Mouse (Mus musculus): Measurements from ENCODE around the gene Arih1. TPM values are rescaled to one million over a fixed set of nuclear protein-coding genes. Genes with fewer than 3 reads are reported as not detected.

Arih1 gene
- polyA plus RNA-seq, 1 experiment from 2014 or later: 19.4 TPM

DNA sequence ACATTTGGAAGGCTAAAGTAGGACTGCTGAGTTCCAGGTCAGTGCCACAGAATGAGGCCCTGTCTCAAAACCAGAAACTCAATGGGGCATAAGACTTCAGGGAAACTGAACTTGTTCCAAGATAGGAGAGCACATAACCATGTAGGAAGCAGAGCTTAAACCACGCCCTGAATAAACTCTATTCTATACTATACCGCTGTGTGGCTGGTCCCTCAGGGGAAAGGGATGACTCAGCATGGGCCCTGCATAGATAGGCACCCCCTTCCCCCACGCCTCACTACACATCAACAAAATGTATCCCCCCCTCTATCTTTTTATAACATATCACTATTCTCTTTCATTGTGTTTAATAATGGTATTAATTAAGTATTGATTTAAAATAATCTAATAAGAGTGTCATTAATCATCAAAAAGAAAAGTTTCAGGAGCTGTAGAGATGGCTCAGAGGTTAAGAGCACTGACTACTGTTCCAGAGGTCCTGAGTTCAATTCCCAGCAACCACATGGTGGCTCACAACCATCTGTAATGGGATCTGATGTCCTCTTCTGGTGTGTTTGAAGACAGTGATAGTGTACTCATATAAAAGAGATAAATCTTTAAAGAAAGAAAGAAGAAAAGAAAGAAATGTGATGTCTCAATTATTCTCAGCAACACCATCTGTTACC lies 30.9 kb downstream of the Arih1 start:
- no peaks in the 10 kb centered on the region for H3K9me3 ChIP-seq (ENCODE audit: control insufficient read depth, low read depth, low read length)
- H3K4me2 ChIP-seq (replicated peaks; ENCODE audit: low read depth, low read length): no peak overlapping the region
- no peak overlapping the region for H3K9ac ChIP-seq (replicated peaks; ENCODE audit: low read depth, low read length)
- H3K27me3 ChIP-seq (ENCODE audit: control insufficient read depth, insufficient read depth, low read length): no peaks in the 10 kb centered on the region
- no peak overlapping the region for H3K27ac ChIP-seq (ENCODE audit: low read length)
- no peak overlapping the region for H3K4me3 ChIP-seq (ENCODE audit: low read depth, low read length)
- 0 out of 2 replicates have a peak, but pooled peaks have one; percentile 33 for ATAC-seq (ENCODE audit: insufficient number of reproducible peaks, insufficient read depth, low FRiP score, low read depth)
- 0 out of 2 replicates have a peak, but pooled peaks cover 2% of the 10 kb centered on the region for H3K4me1 ChIP-seq (ENCODE audit: control insufficient read depth, insufficient read depth, low read length)
- H3K36me3 ChIP-seq (ENCODE audit: control insufficient read depth, insufficient read depth, low read length): peaks cover 3% of the 10 kb centered on the region; the same call in 1 of the 2 replicates
- 73% methylated on average over 3 of the region's 3 CpGs for WGBS

DNA sequence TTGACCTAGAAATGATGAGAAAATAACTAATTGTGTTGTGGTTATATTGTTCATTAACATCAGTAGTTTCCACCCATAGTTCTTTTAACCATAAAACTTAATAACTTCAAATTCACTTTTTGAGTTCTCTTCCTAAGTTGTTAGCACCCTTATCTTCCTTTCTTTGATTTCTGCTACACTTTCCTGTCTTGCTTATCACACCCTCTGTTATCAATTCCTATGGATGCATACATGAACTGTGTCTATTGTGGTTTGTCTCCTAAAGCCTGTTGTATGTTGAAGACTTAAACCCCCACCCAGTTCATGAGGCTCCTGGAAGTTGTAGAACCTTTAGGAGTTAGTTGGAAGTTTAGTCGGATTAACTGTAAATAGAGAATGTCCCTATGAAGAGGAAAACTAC lies 52.7 kb downstream of the Arih1 start:
- H3K9me3 ChIP-seq (ENCODE audit: control insufficient read depth, low read depth, low read length): no peaks in the 10 kb centered on the region
- WGBS: 96% methylated on average over 1 of the region's 1 CpGs

DNA sequence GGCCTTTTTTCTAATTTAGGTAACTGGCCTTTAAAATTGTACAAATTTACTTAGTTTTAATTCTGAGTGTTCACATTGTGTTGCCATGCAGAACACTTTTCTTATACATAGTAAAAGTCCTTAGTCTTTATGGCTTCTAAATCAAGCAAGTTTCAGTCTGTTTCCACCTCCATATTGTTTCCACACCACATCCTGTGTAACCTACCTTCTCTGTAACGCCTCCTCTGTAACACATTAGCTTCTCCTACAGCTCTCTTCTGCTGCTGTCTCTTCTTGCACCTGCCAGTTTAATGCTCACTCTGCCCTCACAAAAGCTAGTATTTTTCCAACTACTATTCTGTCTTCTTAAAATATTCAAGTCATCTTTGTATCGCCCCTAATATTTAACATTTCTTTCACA lies 54.8 kb downstream of the Arih1 start:
- Histone ChIP-seq H3K4me3 (ENCODE audit: low read depth, low read length) (no peak overlapping the region), H3K4me2 (replicated peaks; ENCODE audit: low read depth, low read length) (no peak overlapping the region), H3K27ac (ENCODE audit: low read length) (no peak overlapping the region), H3K27me3 (ENCODE audit: control insufficient read depth, insufficient read depth, low read length) (no peaks in the 10 kb centered on the region), H3K9me3 (ENCODE audit: control insufficient read depth, low read depth, low read length) (no peaks in the 10 kb centered on the region), H3K4me1 (ENCODE audit: control insufficient read depth, insufficient read depth, low read length) (no peaks in the 10 kb centered on the region), H3K36me3 (ENCODE audit: control insufficient read depth, insufficient read depth, low read length) (no peaks in the 10 kb centered on the region; the same call in 1 of the 2 replicates), H3K9ac (replicated peaks; ENCODE audit: low read depth, low read length) (no peak overlapping the region)
- no peak for ATAC-seq (ENCODE audit: insufficient number of reproducible peaks, insufficient read depth, low FRiP score, low read depth)
- 98% methylated on average over 2 of the region's 2 CpGs for WGBS

More for the DNA sequence above, 52.7 kb downstream of the Arih1 start:
- Histone ChIP-seq H3K27ac (ENCODE audit: low read length) (no peak overlapping the region), H3K4me2 (replicated peaks; ENCODE audit: low read depth, low read length) (no peak overlapping the region), H3K4me3 (ENCODE audit: low read depth, low read length) (no peak overlapping the region), H3K27me3 (ENCODE audit: control insufficient read depth, insufficient read depth, low read length) (no peaks in the 10 kb centered on the region), H3K36me3 (ENCODE audit: control insufficient read depth, insufficient read depth, low read length) (no peaks in the 10 kb centered on the region; the same call in 1 of the 2 replicates), H3K9ac (replicated peaks; ENCODE audit: low read depth, low read length) (no peak overlapping the region), H3K4me1 (ENCODE audit: control insufficient read depth, insufficient read depth, low read length) (no peaks in the 10 kb centered on the region)
- ATAC-seq (ENCODE audit: insufficient number of reproducible peaks, insufficient read depth, low FRiP score, low read depth): no peak

DNA sequence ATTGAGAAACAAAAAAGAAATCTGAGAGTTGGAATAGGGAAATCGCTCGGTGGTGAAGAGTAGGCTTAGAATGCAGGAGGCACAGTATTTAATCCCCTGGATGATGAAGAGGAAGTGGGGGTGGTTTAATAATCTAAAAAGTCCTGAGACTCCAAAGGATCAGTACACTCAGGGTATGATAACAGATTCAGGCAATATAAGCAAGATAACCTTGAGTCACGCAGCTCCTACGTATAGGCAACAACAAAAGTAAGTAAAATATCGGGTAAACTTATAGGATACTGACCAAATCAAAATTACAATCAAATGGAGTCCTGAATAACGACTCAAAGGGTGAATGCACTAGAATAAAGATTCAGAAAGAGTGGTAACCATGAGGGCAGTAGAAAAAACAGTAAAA lies 65.9 kb downstream of the Arih1 start:
- H3K9ac ChIP-seq (replicated peaks; ENCODE audit: low read depth, low read length): no peak overlapping the region
- no peak overlapping the region for H3K4me2 ChIP-seq (replicated peaks; ENCODE audit: low read depth, low read length)
- no peak for ATAC-seq (ENCODE audit: insufficient number of reproducible peaks, insufficient read depth, low FRiP score, low read depth)
- H3K4me1 ChIP-seq (ENCODE audit: control insufficient read depth, insufficient read depth, low read length): no peaks in the 10 kb centered on the region
- 92% methylated on average over 6 of the region's 6 CpGs for WGBS
- no peaks in the 10 kb centered on the region for H3K9me3 ChIP-seq (ENCODE audit: control insufficient read depth, low read depth, low read length)
- no peak overlapping the region for H3K4me3 ChIP-seq (ENCODE audit: low read depth, low read length)
- no peak overlapping the region for H3K27ac ChIP-seq (ENCODE audit: low read length)
- no peaks in the 10 kb centered on the region; the same call in 1 of the 2 replicates for H3K36me3 ChIP-seq (ENCODE audit: control insufficient read depth, insufficient read depth, low read length)
- H3K27me3 ChIP-seq (ENCODE audit: control insufficient read depth, insufficient read depth, low read length): no peaks in the 10 kb centered on the region

DNA sequence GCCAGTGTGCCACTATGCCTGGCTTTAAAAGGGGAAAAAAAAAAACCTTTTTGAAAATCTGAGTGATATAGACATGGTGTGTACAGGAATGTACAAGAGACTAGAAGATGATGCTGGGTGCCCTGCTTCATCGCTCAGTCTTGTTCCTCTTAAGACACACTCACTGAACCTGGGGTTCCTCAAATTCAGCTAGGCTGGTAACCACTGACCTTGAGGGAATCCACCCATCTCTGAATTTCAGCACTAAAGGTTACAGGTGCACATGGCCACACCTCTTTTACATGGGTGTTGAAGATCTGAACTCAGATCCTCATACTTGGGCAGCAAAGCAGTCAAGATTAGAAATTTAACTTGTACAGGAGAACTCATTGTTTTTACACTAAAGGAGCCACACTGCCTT lies 79.1 kb downstream of the Arih1 start:
- Histone ChIP-seq H3K27me3 (ENCODE audit: control insufficient read depth, insufficient read depth, low read length) (no peaks in the 10 kb centered on the region), H3K36me3 (ENCODE audit: control insufficient read depth, insufficient read depth, low read length) (peaks cover 21% of the 10 kb centered on the region), H3K4me2 (replicated peaks; ENCODE audit: low read depth, low read length) (no peak overlapping the region), H3K4me1 (ENCODE audit: control insufficient read depth, insufficient read depth, low read length) (no peaks in the 10 kb centered on the region), H3K9me3 (ENCODE audit: control insufficient read depth, low read depth, low read length) (no peaks in the 10 kb centered on the region), H3K27ac (ENCODE audit: low read length) (no peak overlapping the region), H3K9ac (replicated peaks; ENCODE audit: low read depth, low read length) (no peak overlapping the region), H3K4me3 (ENCODE audit: low read depth, low read length) (no peak overlapping the region)
- no peak for ATAC-seq (ENCODE audit: insufficient number of reproducible peaks, insufficient read depth, low FRiP score, low read depth)
- 100% methylated on average over 1 of the region's 1 CpGs for WGBS

DNA sequence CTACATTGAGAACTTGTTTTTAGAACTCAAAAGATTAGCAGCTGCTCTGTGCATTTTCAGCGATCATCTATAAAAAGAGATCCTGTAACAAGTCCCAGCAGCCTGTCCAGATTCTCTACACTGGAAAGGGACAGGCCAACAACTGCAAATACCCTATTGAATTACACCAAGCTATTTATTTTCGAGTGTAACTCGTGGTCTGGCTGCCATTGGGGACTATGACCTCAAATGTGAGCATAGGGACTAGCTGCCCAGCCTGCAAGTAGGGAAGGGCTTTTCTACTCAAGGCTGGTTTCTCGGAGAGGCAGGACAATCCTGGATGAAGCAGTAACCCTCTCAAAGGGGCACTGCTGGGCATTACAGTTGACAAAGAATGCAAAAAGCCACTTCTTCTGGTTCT lies 97.3 kb downstream of the Arih1 start:
- no peak for ATAC-seq (ENCODE audit: insufficient number of reproducible peaks, insufficient read depth, low FRiP score, low read depth)
- no peaks in the 10 kb centered on the region for H3K9me3 ChIP-seq (ENCODE audit: control insufficient read depth, low read depth, low read length)
- no peaks in the 10 kb centered on the region for H3K27me3 ChIP-seq (ENCODE audit: control insufficient read depth, insufficient read depth, low read length)
- no peak overlapping the region for H3K9ac ChIP-seq (replicated peaks; ENCODE audit: low read depth, low read length)
- no peaks in the 10 kb centered on the region for H3K4me1 ChIP-seq (ENCODE audit: control insufficient read depth, insufficient read depth, low read length)
- WGBS: 84% methylated on average over 4 of the region's 4 CpGs
- no peak overlapping the region for H3K4me3 ChIP-seq (ENCODE audit: low read depth, low read length)
- no peak overlapping the region for H3K27ac ChIP-seq (ENCODE audit: low read length)
- peaks cover 32% of the 10 kb centered on the region for H3K36me3 ChIP-seq (ENCODE audit: control insufficient read depth, insufficient read depth, low read length)
- H3K4me2 ChIP-seq (replicated peaks; ENCODE audit: low read depth, low read length): no peak overlapping the region

DNA sequence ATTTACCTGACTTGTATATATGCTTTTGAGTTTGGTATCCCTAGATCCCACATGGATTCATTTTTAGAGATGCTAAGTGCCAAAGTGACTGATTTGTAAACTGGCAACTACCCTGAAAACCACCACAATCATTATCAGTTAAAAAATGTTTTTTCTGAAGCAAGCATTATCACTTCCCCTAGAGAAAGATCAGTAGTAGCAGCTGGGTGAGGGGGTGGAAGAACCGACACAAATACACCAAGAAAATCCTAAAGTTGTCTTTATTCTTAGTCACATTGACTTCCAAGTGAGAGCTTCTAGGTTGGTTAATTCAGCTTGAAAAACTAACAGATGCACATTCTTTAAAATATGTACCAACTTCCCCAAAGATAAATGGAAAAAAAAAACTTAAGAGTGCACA lies 98.1 kb downstream of the Arih1 start:
- no peaks in the 10 kb centered on the region for H3K4me1 ChIP-seq (ENCODE audit: control insufficient read depth, insufficient read depth, low read length)
- ATAC-seq (ENCODE audit: insufficient number of reproducible peaks, insufficient read depth, low FRiP score, low read depth): no peak
- WGBS: 73% methylated on average over 1 of the region's 1 CpGs
- peaks cover 27% of the 10 kb centered on the region for H3K36me3 ChIP-seq (ENCODE audit: control insufficient read depth, insufficient read depth, low read length)
- no peak overlapping the region for H3K4me2 ChIP-seq (replicated peaks; ENCODE audit: low read depth, low read length)
- no peak overlapping the region for H3K9ac ChIP-seq (replicated peaks; ENCODE audit: low read depth, low read length)
- H3K4me3 ChIP-seq (ENCODE audit: low read depth, low read length): no peak overlapping the region
- no peaks in the 10 kb centered on the region for H3K27me3 ChIP-seq (ENCODE audit: control insufficient read depth, insufficient read depth, low read length)
- no peaks in the 10 kb centered on the region for H3K9me3 ChIP-seq (ENCODE audit: control insufficient read depth, low read depth, low read length)
- no peak overlapping the region for H3K27ac ChIP-seq (ENCODE audit: low read length)

DNA sequence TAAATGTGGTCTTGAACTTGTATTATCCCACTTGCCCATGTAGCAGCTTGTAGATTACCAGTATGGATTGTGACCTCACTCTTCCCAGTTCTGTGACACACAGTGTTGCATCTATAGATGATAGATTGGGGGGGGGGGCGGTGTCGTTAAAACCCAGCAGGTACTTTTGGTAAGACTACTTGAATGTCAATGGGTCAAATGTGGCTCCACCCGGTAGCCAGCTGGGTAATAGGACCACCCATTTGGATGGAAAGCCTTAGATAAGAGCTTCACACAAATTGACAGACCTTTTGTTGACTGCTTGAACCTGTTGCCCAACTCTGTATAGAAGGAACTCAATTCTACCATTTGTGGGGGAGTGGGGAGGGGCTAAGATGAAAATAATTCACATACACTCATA lies 99.0 kb downstream of the Arih1 start:
- WGBS: 64% methylated on average over 3 of the region's 3 CpGs
- no peak for ATAC-seq (ENCODE audit: insufficient number of reproducible peaks, insufficient read depth, low FRiP score, low read depth)
- H3K4me2 ChIP-seq (replicated peaks; ENCODE audit: low read depth, low read length): no peak overlapping the region
- no peak overlapping the region for H3K27ac ChIP-seq (ENCODE audit: low read length)
- H3K27me3 ChIP-seq (ENCODE audit: control insufficient read depth, insufficient read depth, low read length): no peaks in the 10 kb centered on the region
- no peaks in the 10 kb centered on the region for H3K4me1 ChIP-seq (ENCODE audit: control insufficient read depth, insufficient read depth, low read length)
- H3K9me3 ChIP-seq (ENCODE audit: control insufficient read depth, low read depth, low read length): no peaks in the 10 kb centered on the region
- H3K36me3 ChIP-seq (ENCODE audit: control insufficient read depth, insufficient read depth, low read length): peaks cover 18% of the 10 kb centered on the region
- H3K4me3 ChIP-seq (ENCODE audit: low read depth, low read length): no peak overlapping the region
- no peak overlapping the region for H3K9ac ChIP-seq (replicated peaks; ENCODE audit: low read depth, low read length)

DNA sequence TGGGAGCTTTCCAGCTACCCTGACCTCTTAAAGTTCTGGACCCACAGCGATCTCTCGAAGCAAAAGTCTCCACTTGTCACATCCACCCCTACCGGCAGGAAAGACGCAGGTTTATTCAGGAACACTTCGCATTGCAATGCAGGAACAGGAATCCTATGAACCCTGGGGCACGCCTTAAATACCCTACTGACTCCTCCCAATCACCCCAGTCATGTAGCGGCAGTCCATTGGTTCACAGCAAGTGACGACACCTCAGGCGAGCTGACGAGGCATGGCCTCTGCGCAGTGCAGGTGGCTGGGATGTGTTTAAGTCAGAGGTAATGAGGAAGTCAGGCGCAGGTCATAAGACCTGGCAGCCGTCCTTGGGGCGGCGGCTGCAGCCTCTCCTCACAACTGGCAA lies 110.8 kb downstream of the Arih1 start:
- no peak for ATAC-seq (ENCODE audit: insufficient number of reproducible peaks, insufficient read depth, low FRiP score, low read depth)
- no peak overlapping the region for H3K27ac ChIP-seq (ENCODE audit: low read length)
- no peaks in the 10 kb centered on the region for H3K36me3 ChIP-seq (ENCODE audit: control insufficient read depth, insufficient read depth, low read length)
- H3K27me3 ChIP-seq (ENCODE audit: control insufficient read depth, insufficient read depth, low read length): no peaks in the 10 kb centered on the region
- no peaks in the 10 kb centered on the region for H3K9me3 ChIP-seq (ENCODE audit: control insufficient read depth, low read depth, low read length)
- H3K9ac ChIP-seq (replicated peaks; ENCODE audit: low read depth, low read length): no peak overlapping the region
- WGBS: 90% methylated on average over 15 of the region's 15 CpGs
- H3K4me3 ChIP-seq (ENCODE audit: low read depth, low read length): no peak overlapping the region
- no peaks in the 10 kb centered on the region for H3K4me1 ChIP-seq (ENCODE audit: control insufficient read depth, insufficient read depth, low read length)
- no peak overlapping the region for H3K4me2 ChIP-seq (replicated peaks; ENCODE audit: low read depth, low read length)
